Comparison of ENCODE assay signal across 21 mouse cellular contexts in genomic region chr10:76675268-76675667, GRCm38 (mm10). TPM values are rescaled to one million over a fixed set of nuclear protein-coding genes. Genes with fewer than 3 reads are reported as not detected.
DNase-seq lines count a peak whose midpoint lies in the region; ATAC-seq and TF ChIP-seq lines count a peak whose summit lies in the region.
"Had no signal": no experiment of that assay in that cellular context is flagged by ENCODE, and none has a peak within 500 bp of the region (broad histone marks: within the 10 kb centered on the region; RNA-seq: fewer than 3 reads in every experiment).

No protein-coding gene starts in this region.

- 0 out of 2 replicates have a peak, but pooled peaks cover under 1% of the 10 kb centered on the region for H3K4me1 ChIP-seq in heart, embryonic 10.5 days
- H3K4me1 ChIP-seq in intestine, postnatal 0 days (replicated peaks; ENCODE audit: control insufficient read depth, insufficient read depth, low read length) = no peaks in the 10 kb centered on the region
- no peaks in the 10 kb centered on the region for H3K4me1 ChIP-seq in lung, postnatal 0 days (ENCODE audit: insufficient read depth, low read depth, low read length)
- H3K4me1 ChIP-seq in small intestine, adult 2 months (ENCODE audit: control insufficient read depth, insufficient read depth, insufficient read length, low read length) = peaks cover 3% of the 10 kb centered on the region; the same call in 1 of the 2 replicates
- no peaks in the 10 kb centered on the region for H3K4me1 ChIP-seq in forebrain, embryonic 11.5 days (replicated peaks; ENCODE audit: control insufficient read depth, insufficient read depth, low read length)
- H3K4me1 ChIP-seq: forebrain, embryonic 12.5 days; hindbrain, embryonic 10.5 days; liver, embryonic 13.5 days; midbrain, embryonic 10.5 days had no signal

- peak; percentile 55 for DNase-seq in heart, embryonic 10.5 days (ENCODE audit: low spot score)
- no peak for DNase-seq in heart, postnatal 10 days
- DNase-seq in lung, postnatal 0 days (ENCODE audit: low spot score) = peak; percentile 88
- no peak for DNase-seq in gastrocnemius, adult 2 months
- DNase-seq in left cerebral cortex, postnatal 10 days (ENCODE audit: extremely low spot score in 1 of 2, low spot score in 2 of 2) = no peak
- DNase-seq in forebrain, embryonic 11.5 days (ENCODE audit: low spot score) = no peak
- DNase-seq: adrenal gland, postnatal 36 days; cerebellum, postnatal 10 days; kidney, adult 2 months; kidney, postnatal 14 days; liver, embryonic 13.5 days; thymus, postnatal 14 days had no signal

- no peaks in the 10 kb centered on the region for H3K9me3 ChIP-seq in heart, embryonic 10.5 days
- H3K9me3 ChIP-seq in intestine, postnatal 0 days (ENCODE audit: control insufficient read depth) = no peaks in the 10 kb centered on the region
- no peaks in the 10 kb centered on the region for H3K9me3 ChIP-seq in lung, postnatal 0 days (ENCODE audit: low read length)
- H3K9me3 ChIP-seq in forebrain, embryonic 11.5 days (ENCODE audit: control insufficient read depth, low read length) = no peaks in the 10 kb centered on the region
- H3K9me3 ChIP-seq: forebrain, embryonic 12.5 days; hindbrain, embryonic 10.5 days; limb, embryonic 12.5 days; liver, embryonic 13.5 days; midbrain, embryonic 10.5 days had no signal

- no peak for ATAC-seq in intestine, postnatal 0 days
- peak; percentile 59 for ATAC-seq in lung, postnatal 0 days
- ATAC-seq in forebrain, embryonic 11.5 days (replicated peaks; ENCODE audit: low FRiP score) = no peak
- ATAC-seq: hindbrain, embryonic 16.5 days; midbrain, embryonic 16.5 days had no signal

- H3K9ac ChIP-seq in intestine, postnatal 0 days (ENCODE audit: low read depth, low read length) = no peak overlapping the region
- H3K9ac ChIP-seq in lung, postnatal 0 days (replicated peaks; ENCODE audit: low read depth) = no peak overlapping the region
- H3K9ac ChIP-seq in forebrain, embryonic 11.5 days (ENCODE audit: low read length) = no peak overlapping the region
- H3K9ac ChIP-seq: forebrain, embryonic 12.5 days; limb, embryonic 12.5 days; liver, embryonic 13.5 days had no signal

- H3K4me3 ChIP-seq in heart, embryonic 10.5 days = no peak overlapping the region
- no peak overlapping the region for H3K4me3 ChIP-seq in intestine, postnatal 0 days (ENCODE audit: low read depth, low read length)
- no peak overlapping the region for H3K4me3 ChIP-seq in lung, postnatal 0 days (ENCODE audit: low read depth, low read length)
- H3K4me3 ChIP-seq in small intestine, adult 2 months (ENCODE audit: low read depth, low read length) = no peak overlapping the region
- H3K4me3 ChIP-seq in gastrocnemius, adult 2 months = no peak overlapping the region
- H3K4me3 ChIP-seq in forebrain, embryonic 11.5 days (ENCODE audit: low read depth, low read length) = no peak overlapping the region
- H3K4me3 ChIP-seq: forebrain, embryonic 12.5 days; hindbrain, embryonic 10.5 days; limb, embryonic 12.5 days; liver, embryonic 13.5 days; midbrain, embryonic 10.5 days; myocyte had no signal

- intact Hi-C loops in heart, postnatal 10 days (cut with DNase I) = no loop called here
- intact Hi-C loops in gastrocnemius, adult 2 months (cut with DNase I) = no loop called here
- intact Hi-C loops in left cerebral cortex, postnatal 10 days (cut with DNase I) = no loop called here

- no peak for TF ChIP-seq POLR2A in small intestine, adult 2 months (IDR thresholded peaks at IDR 0.05; ENCODE audit: low read depth, low read length)

- no peaks in the 10 kb centered on the region for H3K36me3 ChIP-seq in heart, embryonic 10.5 days
- no peaks in the 10 kb centered on the region for H3K36me3 ChIP-seq in intestine, postnatal 0 days (ENCODE audit: control insufficient read depth, insufficient read depth)
- no peaks in the 10 kb centered on the region for H3K36me3 ChIP-seq in lung, postnatal 0 days (ENCODE audit: insufficient read depth, low read length)
- no peaks in the 10 kb centered on the region for H3K36me3 ChIP-seq in small intestine, adult 2 months (ENCODE audit: control insufficient read depth, insufficient read depth, low read length)
- H3K36me3 ChIP-seq in forebrain, embryonic 11.5 days (ENCODE audit: control insufficient read depth, insufficient read depth, low read length) = no peaks in the 10 kb centered on the region
- H3K36me3 ChIP-seq: forebrain, embryonic 12.5 days; hindbrain, embryonic 10.5 days; limb, embryonic 12.5 days; liver, embryonic 13.5 days; midbrain, embryonic 10.5 days had no signal

- no peak overlapping the region for H3K4me2 ChIP-seq in intestine, postnatal 0 days (replicated peaks; ENCODE audit: low read depth)
- H3K4me2 ChIP-seq in lung, postnatal 0 days (replicated peaks; ENCODE audit: low read depth, low read length) = no peak overlapping the region
- no peak overlapping the region for H3K4me2 ChIP-seq in forebrain, embryonic 11.5 days (ENCODE audit: low read depth, low read length, severe bottlenecking)
- H3K4me2 ChIP-seq: forebrain, embryonic 12.5 days; limb, embryonic 12.5 days; liver, embryonic 13.5 days had no signal

- no peaks in the 10 kb centered on the region for H3K27me3 ChIP-seq in heart, embryonic 10.5 days (ENCODE audit: insufficient read depth, poor library complexity, severe bottlenecking)
- no peaks in the 10 kb centered on the region for H3K27me3 ChIP-seq in intestine, postnatal 0 days (replicated peaks; ENCODE audit: control insufficient read depth, insufficient read depth, low read length)
- H3K27me3 ChIP-seq in lung, postnatal 0 days (replicated peaks; ENCODE audit: insufficient read depth, low read length) = no peaks in the 10 kb centered on the region
- H3K27me3 ChIP-seq in small intestine, adult 2 months (ENCODE audit: control insufficient read depth, insufficient read depth, low read length) = no peaks in the 10 kb centered on the region
- H3K27me3 ChIP-seq in forebrain, embryonic 11.5 days (ENCODE audit: control insufficient read depth, insufficient read depth, low read length) = no peaks in the 10 kb centered on the region
- H3K27me3 ChIP-seq: forebrain, embryonic 12.5 days; limb, embryonic 12.5 days; liver, embryonic 13.5 days had no signal

- peak; percentile 72 for TF ChIP-seq EP300 in lung, postnatal 0 days (IDR thresholded peaks at IDR 0.05)

- H3K27ac ChIP-seq in heart, embryonic 10.5 days = no peak overlapping the region
- peak overlapping the region; percentile 50; the same call in 1 of the 2 replicates for H3K27ac ChIP-seq in intestine, postnatal 0 days (ENCODE audit: low read depth, low read length)
- H3K27ac ChIP-seq in lung, postnatal 0 days (ENCODE audit: low read length) = peak overlapping the region; percentile 47
- H3K27ac ChIP-seq in small intestine, adult 2 months (ENCODE audit: insufficient read depth, low read depth, low read length) = peak overlapping the region; percentile 73
- no peak overlapping the region for H3K27ac ChIP-seq in gastrocnemius, adult 2 months
- no peak overlapping the region for H3K27ac ChIP-seq in forebrain, embryonic 11.5 days (ENCODE audit: low read depth, low read length)
- H3K27ac ChIP-seq: forebrain, embryonic 12.5 days; hindbrain, embryonic 10.5 days; limb, embryonic 12.5 days; liver, embryonic 13.5 days; midbrain, embryonic 10.5 days had no signal

- WGBS in heart, embryonic 10.5 days = 78% methylated on average over 2 of the region's 2 CpGs
- 60% methylated on average over 2 of the region's 2 CpGs for WGBS in intestine, postnatal 0 days
- 51% methylated on average over 2 of the region's 2 CpGs for WGBS in lung, postnatal 0 days
- 59% methylated on average over 2 of the region's 2 CpGs for WGBS in small intestine, adult 2 months
- 83% methylated on average over 2 of the region's 2 CpGs for WGBS in forebrain, embryonic 11.5 days

- TF ChIP-seq CTCF in intestine, postnatal 0 days (IDR thresholded peaks at IDR 0.05; ENCODE audit: low read depth) = no peak
- TF ChIP-seq CTCF in lung, postnatal 0 days (IDR thresholded peaks at IDR 0.05) = no peak
- no peak for TF ChIP-seq CTCF in small intestine, adult 2 months (IDR thresholded peaks at IDR 0.05; ENCODE audit: extremely low read depth, insufficient read length, insufficient replicate concordance, low read depth, low read length)
- no peak for TF ChIP-seq CTCF in gastrocnemius, adult 2 months (IDR thresholded peaks at IDR 0.05)

RNA-seq across cellular contexts. Expression of gene Col6a1, which starts 50.7 kb away (rescaled TPM):
- polyA plus RNA-seq in heart, embryonic 10.5 days (2016; fragmentation: Nextera tagmentation; extraction: Ambion mirVana) = 17.1 and 18.2 TPM in 2 replicates
- total RNA-seq in heart, postnatal 10 days (2021) = 100 to 1,000 TPM; 186 to 200 TPM
- polyA plus RNA-seq in intestine, postnatal 0 days (2015; fragmentation: Nextera tagmentation; extraction: Ambion mirVana) = 112 and 113 TPM in 2 replicates
- 344 and 387 TPM in 2 replicates for polyA plus RNA-seq in lung, postnatal 0 days (2015; fragmentation: Nextera tagmentation; extraction: Ambion mirVana)
- 48.0 and 106 TPM in 2 replicates for polyA plus RNA-seq in small intestine, adult 2 months (2012; rRNA removed)
- 10 to 100 TPM; 30.5 to 59.0 TPM for total RNA-seq in gastrocnemius, adult 2 months (2021)
- total RNA-seq in left cerebral cortex, postnatal 10 days (2021) = 10 to 100 TPM; 32.0 to 34.3 TPM
- polyA plus RNA-seq in forebrain, embryonic 11.5 days (2014; fragmentation: Nextera tagmentation; extraction: Ambion mirVana) = 8.6 and 11.3 TPM in 2 replicates

RNA-seq across cellular contexts. Expression of gene Col6a2, which starts 51.8 kb away (rescaled TPM):
- 17.1 and 19.7 TPM in 2 replicates for polyA plus RNA-seq in heart, embryonic 10.5 days (2016; fragmentation: Nextera tagmentation; extraction: Ambion mirVana)
- 100 to 1,000 TPM; 224 to 241 TPM for total RNA-seq in heart, postnatal 10 days (2021)
- 99.2 and 101 TPM in 2 replicates for polyA plus RNA-seq in intestine, postnatal 0 days (2015; fragmentation: Nextera tagmentation; extraction: Ambion mirVana)
- polyA plus RNA-seq in lung, postnatal 0 days (2015; fragmentation: Nextera tagmentation; extraction: Ambion mirVana) = 242 and 272 TPM in 2 replicates
- 59.3 and 120 TPM in 2 replicates for polyA plus RNA-seq in small intestine, adult 2 months (2012; rRNA removed)
- 10 to 100 TPM; 28.5 to 59.5 TPM for total RNA-seq in gastrocnemius, adult 2 months (2021)
- 10 to 100 TPM; 15.6 to 18.8 TPM for total RNA-seq in left cerebral cortex, postnatal 10 days (2021)
- polyA plus RNA-seq in forebrain, embryonic 11.5 days (2014; fragmentation: Nextera tagmentation; extraction: Ambion mirVana) = 9.6 and 12.3 TPM in 2 replicates

Comparison
In these comparisons a context has a peak if more than half of its experiments do, and no peak if none do; other contexts are left out.
1. DNase-seq: peak in heart, embryonic 10.5 days (single experiment) and lung, postnatal 0 days (single experiment); none in heart, postnatal 10 days (0 of 2), gastrocnemius, adult 2 months (single experiment), left cerebral cortex, postnatal 10 days (0 of 2) and forebrain, embryonic 11.5 days (single experiment).
2. H3K27ac ChIP-seq: peak in intestine, postnatal 0 days (single experiment), lung, postnatal 0 days (single experiment) and small intestine, adult 2 months (single experiment); none in heart, embryonic 10.5 days (single experiment), gastrocnemius, adult 2 months (single experiment) and forebrain, embryonic 11.5 days (single experiment).